Mouse (Mus musculus): ENCODE measurements around the gene Trak1. TPM values are rescaled to one million over a fixed set of nuclear protein-coding genes. Genes with fewer than 3 reads are reported as not detected.

Gene Trak1
- polyA plus RNA-seq, 1 experiment from 2014 or later = 9.3 TPM

DNA sequence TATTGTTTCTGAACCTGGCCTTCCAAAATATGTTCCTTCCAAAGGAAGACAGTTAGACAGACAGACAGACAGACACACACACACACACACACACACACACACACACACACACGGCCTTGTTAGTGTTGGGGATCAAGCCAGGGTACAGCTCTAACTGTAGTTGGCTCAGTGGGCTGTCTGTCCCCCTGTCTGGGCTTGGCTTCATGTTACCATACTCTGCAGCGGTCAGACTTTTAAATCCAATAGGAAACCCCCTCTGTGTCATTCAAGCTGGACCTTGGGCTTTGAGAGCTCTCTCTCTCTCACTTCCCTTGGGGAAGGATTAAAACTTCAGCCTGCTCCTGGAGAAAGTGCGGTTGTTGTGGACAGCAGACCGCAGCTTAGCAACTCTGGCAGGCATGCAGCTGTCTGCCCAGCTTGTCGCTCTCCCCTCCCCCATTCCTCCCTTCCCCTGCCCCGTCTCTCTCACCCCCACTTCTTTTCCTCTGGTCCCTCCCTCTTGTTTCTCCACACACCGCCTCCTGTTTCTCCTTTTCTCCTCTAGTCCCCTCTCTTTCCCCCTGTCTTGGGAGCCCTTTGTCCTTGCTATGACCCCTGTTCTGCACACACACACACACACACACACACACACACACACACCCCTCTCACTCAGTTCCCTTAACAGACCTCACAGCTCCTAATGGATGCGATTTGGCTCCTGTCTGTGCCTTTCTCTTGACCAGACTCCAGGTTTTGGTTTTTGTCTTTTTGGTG lies 34.8 kb downstream of the Trak1 start:
- H3K36me3 ChIP-seq (ENCODE audit: control insufficient read depth, insufficient read depth, low read length) = no peaks in the 10 kb centered on the region; the same call in 1 of the 2 replicates
- no peaks in the 10 kb centered on the region for H3K27me3 ChIP-seq (ENCODE audit: control insufficient read depth, insufficient read depth, low read length)
- DNase-seq (ENCODE audit: low spot score) = peak; percentile 77
- peaks cover 34% of the 10 kb centered on the region for H3K4me1 ChIP-seq (ENCODE audit: control insufficient read depth, insufficient read depth, low read length)
- H3K9me3 ChIP-seq (ENCODE audit: control insufficient read depth, low read length) = no peaks in the 10 kb centered on the region
- H3K27ac ChIP-seq (replicated peaks; ENCODE audit: low read depth, low read length) = peak overlapping the region; percentile 81
- peak overlapping the region; percentile 29 for H3K4me2 ChIP-seq (ENCODE audit: low read depth, severe bottlenecking)
- peak; percentile 86 for ATAC-seq (ENCODE audit: insufficient number of reproducible peaks, low FRiP score, low TSS enrichment, low read depth)
- peak overlapping the region; percentile 17; the same call in 1 of the 2 replicates for H3K9ac ChIP-seq (ENCODE audit: low read length)
- WGBS = 1% methylated on average over 8 of the region's 8 CpGs
- H3K4me3 ChIP-seq (ENCODE audit: low read depth, low read length) = no peak overlapping the region

DNA sequence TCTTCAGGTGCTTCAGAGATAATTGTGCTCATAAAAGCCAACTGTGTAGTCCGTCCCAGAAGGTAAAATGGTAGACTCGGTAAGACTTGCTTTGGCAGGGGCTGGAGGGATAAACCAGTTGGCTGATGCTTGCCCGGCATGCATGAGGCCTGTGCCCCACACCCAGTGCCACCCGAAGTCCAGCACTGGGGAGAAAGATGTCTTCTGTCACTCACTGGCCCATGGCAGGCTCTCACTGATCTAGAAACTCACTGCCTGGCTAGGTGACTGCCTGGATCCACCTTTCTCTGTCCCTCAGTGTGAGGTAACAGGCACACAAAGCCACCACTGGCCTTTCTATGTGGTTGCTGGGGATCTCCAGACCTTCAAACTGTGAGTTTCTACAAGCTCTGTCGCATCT lies 36.3 kb downstream of the Trak1 start:
- 90% methylated on average over 5 of the region's 5 CpGs for WGBS
- H3K4me1 ChIP-seq (ENCODE audit: control insufficient read depth, insufficient read depth, low read length) = peaks cover 41% of the 10 kb centered on the region
- ATAC-seq (ENCODE audit: insufficient number of reproducible peaks, low FRiP score, low TSS enrichment, low read depth) = no peak

DNA sequence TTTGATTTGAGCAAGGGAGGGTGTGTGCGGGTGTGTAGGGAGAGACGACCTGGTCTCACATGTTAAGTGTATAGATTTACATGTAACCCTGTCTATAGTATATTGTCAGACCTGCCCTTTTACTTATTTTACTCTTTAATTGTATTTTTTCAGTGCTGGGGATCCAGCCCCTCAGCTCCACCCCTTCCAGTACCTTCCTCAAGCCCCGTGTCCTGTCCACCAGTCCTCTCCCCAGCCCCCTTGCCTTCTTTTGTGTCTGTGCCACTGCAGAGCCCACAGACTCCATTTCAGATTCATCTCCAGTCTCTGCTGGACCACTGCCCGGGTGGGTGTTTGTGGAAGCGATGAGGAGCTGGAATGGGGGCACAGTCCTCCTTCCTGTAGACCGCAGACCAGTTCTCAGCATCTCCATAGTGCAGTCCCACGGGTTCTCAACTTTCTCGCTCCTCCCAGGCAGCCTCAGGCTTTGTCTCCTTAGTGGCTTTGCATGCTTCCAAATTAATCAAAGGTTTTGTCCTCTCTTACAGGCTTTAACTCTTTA lies 37.1 kb downstream of the Trak1 start:
- ATAC-seq (ENCODE audit: insufficient number of reproducible peaks, low FRiP score, low TSS enrichment, low read depth) (no peak), DNase-seq (ENCODE audit: low spot score) (no peak)
- Histone ChIP-seq H3K36me3 (ENCODE audit: control insufficient read depth, insufficient read depth, low read length) (no peaks in the 10 kb centered on the region; the same call in 1 of the 2 replicates), H3K4me1 (ENCODE audit: control insufficient read depth, insufficient read depth, low read length) (peaks cover 41% of the 10 kb centered on the region), H3K9ac (ENCODE audit: low read length) (no peak overlapping the region), H3K4me3 (ENCODE audit: low read depth, low read length) (no peak overlapping the region), H3K9me3 (ENCODE audit: control insufficient read depth, low read length) (no peaks in the 10 kb centered on the region), H3K27me3 (ENCODE audit: control insufficient read depth, insufficient read depth, low read length) (no peaks in the 10 kb centered on the region), H3K4me2 (ENCODE audit: low read depth, severe bottlenecking) (no peak overlapping the region), H3K27ac (replicated peaks; ENCODE audit: low read depth, low read length) (no peak overlapping the region)
- 72% methylated on average over 8 of the region's 8 CpGs for WGBS

More for the DNA sequence above, 36.3 kb downstream of the Trak1 start:
- H3K9me3 ChIP-seq (ENCODE audit: control insufficient read depth, low read length) = no peaks in the 10 kb centered on the region
- no peak for DNase-seq (ENCODE audit: low spot score)
- H3K36me3 ChIP-seq (ENCODE audit: control insufficient read depth, insufficient read depth, low read length) = no peaks in the 10 kb centered on the region; the same call in 1 of the 2 replicates
- no peak overlapping the region for H3K27ac ChIP-seq (replicated peaks; ENCODE audit: low read depth, low read length)
- no peaks in the 10 kb centered on the region for H3K27me3 ChIP-seq (ENCODE audit: control insufficient read depth, insufficient read depth, low read length)
- no peak overlapping the region for H3K4me3 ChIP-seq (ENCODE audit: low read depth, low read length)
- no peak overlapping the region for H3K4me2 ChIP-seq (ENCODE audit: low read depth, severe bottlenecking)
- H3K9ac ChIP-seq (ENCODE audit: low read length) = no peak overlapping the region

DNA sequence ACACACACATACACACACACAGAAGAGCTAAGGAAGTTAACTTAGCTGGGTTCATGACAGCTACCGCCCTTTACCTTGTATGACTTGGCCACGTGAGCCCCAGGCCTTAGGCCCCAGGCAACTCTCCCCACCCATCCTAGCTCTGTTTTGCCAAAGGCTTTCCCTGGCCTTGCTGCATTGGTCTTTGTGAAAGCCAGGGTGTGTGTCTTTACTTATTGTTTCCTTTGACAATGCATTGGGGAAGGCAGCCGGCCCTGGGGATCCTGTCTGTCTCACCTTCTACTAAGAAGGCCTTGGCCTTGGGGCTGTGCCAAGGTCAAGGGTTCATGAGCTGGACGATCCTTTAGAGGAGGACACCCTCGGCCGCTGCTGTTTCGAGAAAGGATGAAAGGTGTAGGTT lies 38.3 kb downstream of the Trak1 start:
- H3K4me3 ChIP-seq (ENCODE audit: low read depth, low read length) = no peak overlapping the region
- H3K9ac ChIP-seq (ENCODE audit: low read length) = no peak overlapping the region
- no peaks in the 10 kb centered on the region for H3K9me3 ChIP-seq (ENCODE audit: control insufficient read depth, low read length)
- 69% methylated on average over 7 of the region's 7 CpGs for WGBS
- no peak overlapping the region for H3K27ac ChIP-seq (replicated peaks; ENCODE audit: low read depth, low read length)
- H3K36me3 ChIP-seq (ENCODE audit: control insufficient read depth, insufficient read depth, low read length) = no peaks in the 10 kb centered on the region
- no peak overlapping the region; the same call in 1 of the 2 replicates for H3K4me2 ChIP-seq (ENCODE audit: low read depth, severe bottlenecking)
- ATAC-seq (ENCODE audit: insufficient number of reproducible peaks, low FRiP score, low TSS enrichment, low read depth) = no peak
- peaks cover 41% of the 10 kb centered on the region for H3K4me1 ChIP-seq (ENCODE audit: control insufficient read depth, insufficient read depth, low read length)
- H3K27me3 ChIP-seq (ENCODE audit: control insufficient read depth, insufficient read depth, low read length) = no peaks in the 10 kb centered on the region
- no peak for DNase-seq (ENCODE audit: low spot score)

DNA sequence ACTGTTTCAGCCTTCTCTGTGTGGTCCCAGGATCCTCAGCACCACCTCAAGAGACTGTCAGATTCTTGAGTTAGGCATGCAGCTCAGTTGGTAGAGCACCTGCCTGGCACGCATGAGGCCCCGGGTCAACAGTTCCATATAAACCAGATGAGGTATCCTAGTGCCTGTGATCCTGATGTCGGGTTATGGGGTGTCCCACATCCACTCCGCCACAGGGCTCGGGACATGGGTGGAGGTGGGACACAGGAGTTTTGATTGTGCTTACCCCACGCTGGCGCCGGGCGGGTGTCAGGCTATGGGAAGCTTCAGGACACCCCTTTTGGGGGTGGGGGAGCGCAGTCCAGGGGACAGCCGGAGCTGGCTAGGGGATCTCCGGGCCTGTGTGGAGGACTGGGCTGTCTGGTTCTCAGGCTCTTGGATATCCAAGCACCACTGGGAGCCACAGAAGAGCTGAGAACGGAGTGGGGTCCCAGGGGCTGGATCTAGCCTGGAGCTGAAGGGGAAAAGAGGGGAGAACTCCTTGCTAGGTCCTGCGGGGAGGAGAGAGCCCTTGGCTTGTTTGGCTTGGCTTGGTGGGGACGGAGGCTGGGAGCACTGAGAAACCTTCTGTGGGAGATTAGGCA lies 39.1 kb downstream of the Trak1 start:
- Histone ChIP-seq H3K36me3 (ENCODE audit: control insufficient read depth, insufficient read depth, low read length) (no peaks in the 10 kb centered on the region), H3K27me3 (ENCODE audit: control insufficient read depth, insufficient read depth, low read length) (no peaks in the 10 kb centered on the region), H3K9ac (ENCODE audit: low read length) (no peak overlapping the region), H3K4me2 (ENCODE audit: low read depth, severe bottlenecking) (no peak overlapping the region), H3K9me3 (ENCODE audit: control insufficient read depth, low read length) (no peaks in the 10 kb centered on the region), H3K27ac (replicated peaks; ENCODE audit: low read depth, low read length) (peak overlapping the region; percentile 42; the same call in 1 of the 2 replicates), H3K4me1 (ENCODE audit: control insufficient read depth, insufficient read depth, low read length) (peaks cover 38% of the 10 kb centered on the region), H3K4me3 (ENCODE audit: low read depth, low read length) (no peak overlapping the region)
- 92% methylated on average over 15 of the region's 15 CpGs for WGBS
- ATAC-seq (ENCODE audit: insufficient number of reproducible peaks, low FRiP score, low TSS enrichment, low read depth) (no peak), DNase-seq (ENCODE audit: low spot score) (no peak)

DNA sequence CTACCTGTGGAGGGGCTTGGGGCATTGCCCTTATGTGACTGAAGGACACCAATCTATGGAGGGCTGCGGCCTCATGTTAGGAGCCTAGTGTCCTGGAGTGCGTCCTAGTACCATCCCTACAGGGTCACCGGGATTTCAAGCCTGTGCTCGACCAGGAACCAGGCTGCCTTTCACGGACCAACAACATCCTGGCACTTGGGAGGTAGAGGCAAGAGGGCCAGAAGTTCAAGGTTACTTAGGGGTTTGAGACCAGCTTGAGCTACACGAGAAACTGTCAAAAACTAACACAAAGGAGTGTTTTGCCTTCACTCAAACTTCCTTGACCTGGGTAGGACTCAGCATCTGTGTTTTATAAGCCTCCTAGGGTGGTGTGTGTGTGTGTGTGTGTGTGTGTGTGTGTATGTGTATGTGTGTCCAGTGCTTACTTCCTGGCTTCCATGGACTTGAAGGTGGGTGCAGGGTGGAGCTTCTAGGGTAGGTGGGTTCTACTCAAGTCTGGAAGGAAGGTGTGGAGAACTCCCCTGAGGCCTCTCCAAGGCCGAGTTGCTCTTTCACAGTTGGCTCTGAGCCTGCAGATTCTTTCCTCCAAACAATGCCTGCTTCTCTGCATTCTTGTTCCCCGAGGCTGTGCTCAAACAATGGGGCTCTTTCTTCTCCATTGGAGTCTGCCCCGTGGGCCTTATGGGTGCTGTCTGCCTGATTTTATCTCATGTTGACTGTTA lies 40.1 kb downstream of the Trak1 start:
- Histone ChIP-seq H3K27ac (replicated peaks; ENCODE audit: low read depth, low read length) (peak overlapping the region; percentile 25; the same call in 1 of the 2 replicates), H3K36me3 (ENCODE audit: control insufficient read depth, insufficient read depth, low read length) (no peaks in the 10 kb centered on the region), H3K4me1 (ENCODE audit: control insufficient read depth, insufficient read depth, low read length) (peaks cover 36% of the 10 kb centered on the region), H3K27me3 (ENCODE audit: control insufficient read depth, insufficient read depth, low read length) (no peaks in the 10 kb centered on the region), H3K4me3 (ENCODE audit: low read depth, low read length) (no peak overlapping the region), H3K9ac (ENCODE audit: low read length) (no peak overlapping the region), H3K4me2 (ENCODE audit: low read depth, severe bottlenecking) (no peak overlapping the region), H3K9me3 (ENCODE audit: control insufficient read depth, low read length) (no peaks in the 10 kb centered on the region)
- no peak for DNase-seq (ENCODE audit: low spot score)
- 63% methylated on average over 9 of the region's 9 CpGs for WGBS
- ATAC-seq (ENCODE audit: insufficient number of reproducible peaks, low FRiP score, low TSS enrichment, low read depth) = no peak

DNA sequence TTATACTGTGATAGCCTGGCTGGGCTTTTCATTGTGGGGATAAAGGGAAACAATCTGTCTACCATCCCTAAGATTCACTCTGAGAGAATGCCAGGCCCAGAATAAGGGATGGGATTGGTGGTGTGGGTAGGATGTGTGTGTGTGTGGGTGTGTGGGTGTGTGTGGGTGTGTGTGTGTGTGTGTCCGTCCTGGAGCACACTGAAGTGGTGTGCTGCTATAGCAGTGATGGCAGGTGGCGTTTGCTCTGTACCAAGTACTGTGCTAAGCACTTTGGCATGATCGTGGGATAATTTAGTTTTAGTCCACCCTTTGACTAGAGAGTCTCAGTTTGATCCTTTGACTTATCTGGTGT lies 40.6 kb downstream of the Trak1 start:
- H3K9me3 ChIP-seq (ENCODE audit: control insufficient read depth, low read length) = no peaks in the 10 kb centered on the region
- peak overlapping the region; percentile 25; the same call in 1 of the 2 replicates for H3K27ac ChIP-seq (replicated peaks; ENCODE audit: low read depth, low read length)
- no peaks in the 10 kb centered on the region for H3K36me3 ChIP-seq (ENCODE audit: control insufficient read depth, insufficient read depth, low read length)
- WGBS = 99% methylated on average over 3 of the region's 3 CpGs
- H3K4me1 ChIP-seq (ENCODE audit: control insufficient read depth, insufficient read depth, low read length) = peaks cover 38% of the 10 kb centered on the region
- H3K4me2 ChIP-seq (ENCODE audit: low read depth, severe bottlenecking) = no peak overlapping the region
- no peak for DNase-seq (ENCODE audit: low spot score)
- no peak overlapping the region for H3K4me3 ChIP-seq (ENCODE audit: low read depth, low read length)
- no peak overlapping the region for H3K9ac ChIP-seq (ENCODE audit: low read length)
- H3K27me3 ChIP-seq (ENCODE audit: control insufficient read depth, insufficient read depth, low read length) = no peaks in the 10 kb centered on the region
- no peak for ATAC-seq (ENCODE audit: insufficient number of reproducible peaks, low FRiP score, low TSS enrichment, low read depth)

DNA sequence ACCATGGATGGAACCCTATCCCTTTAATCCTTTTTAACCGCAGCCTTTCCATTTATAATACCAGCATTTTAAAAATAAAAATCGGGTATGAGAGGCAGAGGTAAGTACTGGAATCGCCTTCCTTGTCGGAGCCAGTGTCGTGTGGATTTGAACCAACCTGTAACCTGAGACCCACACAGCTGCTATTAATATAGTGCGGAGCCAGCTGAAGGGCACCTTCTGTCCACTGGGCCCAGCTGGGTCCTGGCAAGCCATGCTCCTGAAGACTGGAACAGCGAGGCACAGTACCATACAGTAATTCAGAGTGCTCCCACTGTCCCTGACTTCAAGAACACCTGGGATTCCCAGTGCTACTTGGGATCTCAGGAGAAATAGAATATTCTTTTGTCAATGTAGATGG lies 44.5 kb downstream of the Trak1 start:
- no peak overlapping the region for H3K4me3 ChIP-seq (ENCODE audit: low read depth, low read length)
- H3K9ac ChIP-seq (ENCODE audit: low read length) = no peak overlapping the region
- H3K27me3 ChIP-seq (ENCODE audit: control insufficient read depth, insufficient read depth, low read length) = no peaks in the 10 kb centered on the region
- H3K27ac ChIP-seq (replicated peaks; ENCODE audit: low read depth, low read length) = no peak overlapping the region; the same call in 1 of the 2 replicates
- H3K9me3 ChIP-seq (ENCODE audit: control insufficient read depth, low read length) = no peaks in the 10 kb centered on the region
- ATAC-seq (ENCODE audit: insufficient number of reproducible peaks, low FRiP score, low TSS enrichment, low read depth) (peak; percentile 72; the same call in 1 of the 2 replicates), DNase-seq (ENCODE audit: low spot score) (peak; percentile 74)
- no peaks in the 10 kb centered on the region for H3K36me3 ChIP-seq (ENCODE audit: control insufficient read depth, insufficient read depth, low read length)
- peaks cover 20% of the 10 kb centered on the region for H3K4me1 ChIP-seq (ENCODE audit: control insufficient read depth, insufficient read depth, low read length)
- 26% methylated on average over 7 of the region's 7 CpGs for whole genome bisulfite sequencing
- no peak overlapping the region for H3K4me2 ChIP-seq (ENCODE audit: low read depth, severe bottlenecking)

Data from limb, embryonic 11.5 days (tissue).